Mouse (Mus musculus): ENCODE measurements around the gene Ppp1r16b. TPM values are rescaled to one million over a fixed set of nuclear protein-coding genes. Genes with fewer than 3 reads are reported as not detected.
A peak's percentile ranks its signal among the peaks of the same experiment; 100 is the strongest.

Ppp1r16b gene
- polyA plus RNA-seq, 1 experiment from 2014 or later, result 4.7 TPM

DNA sequence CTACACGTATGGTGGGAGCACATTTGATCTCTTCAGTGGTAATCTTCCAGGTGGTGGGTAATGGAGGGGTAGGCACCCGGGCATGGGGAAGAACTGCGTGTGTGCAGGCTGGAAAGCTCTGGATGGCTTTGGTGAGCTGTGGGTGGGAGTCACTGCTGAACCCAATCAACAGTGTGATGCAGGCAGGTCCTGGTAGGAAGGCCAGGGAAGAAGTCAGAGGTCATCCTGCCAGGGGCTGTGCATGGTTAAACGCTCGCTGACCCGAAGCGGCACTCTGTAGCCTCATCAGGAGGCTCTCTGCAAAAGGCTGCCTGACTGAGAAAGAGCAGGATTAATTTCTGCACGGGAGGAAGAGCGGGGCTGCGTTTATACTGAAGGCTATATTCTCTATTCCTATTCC is 5.4 kb downstream of the Ppp1r16b start:
- Histone ChIP-seq H3K36me3 (no peaks in the 10 kb centered on the region), H3K27me3 (ENCODE audit: insufficient read depth, poor library complexity, severe bottlenecking) (peaks cover 57% of the 10 kb centered on the region), H3K4me1 (peaks cover 63% of the 10 kb centered on the region), H3K4me3 (no peak overlapping the region), H3K9me3 (no peaks in the 10 kb centered on the region), H3K27ac (no peak overlapping the region)
- WGBS, result 66% methylated on average over 10 of the region's 10 CpGs
- DNase-seq (ENCODE audit: low spot score), result no peak

- Histone ChIP-seq H3K27ac (0 out of 2 replicates have a peak overlapping the region, but pooled peaks have one; percentile 25), H3K4me1 (peaks cover 49% of the 10 kb centered on the region), H3K4me3 (no peak overlapping the region), H3K36me3 (no peaks in the 10 kb centered on the region), H3K9me3 (no peaks in the 10 kb centered on the region), H3K27me3 (ENCODE audit: insufficient read depth, poor library complexity, severe bottlenecking) (peaks cover 34% of the 10 kb centered on the region)
- 38% methylated on average over 6 of the region's 6 CpGs for WGBS
- no peak for DNase-seq (ENCODE audit: low spot score)
Observed at GRCm38 (mm10) chr2:158672829-158673228, 7.6 kb downstream of the Ppp1r16b start.

DNA sequence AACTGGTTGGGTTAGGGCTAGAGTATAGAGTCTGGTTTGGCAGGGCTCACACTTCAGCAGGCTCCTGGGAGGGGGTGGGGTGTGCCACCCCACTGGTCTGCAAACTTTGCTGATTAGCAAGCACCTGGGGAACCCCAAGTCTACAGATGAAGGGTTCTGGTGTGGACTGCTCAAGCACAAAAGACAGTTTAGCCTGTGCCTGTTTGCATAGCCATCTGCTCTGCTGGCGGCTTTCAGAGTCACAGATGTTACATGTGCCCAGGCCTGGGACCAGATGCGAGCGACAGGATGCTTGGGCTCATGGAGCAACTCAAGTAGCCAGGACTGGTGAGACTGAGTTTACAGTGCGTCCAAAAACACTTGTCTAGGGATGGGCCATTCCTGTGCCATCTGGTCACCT is 8.3 kb downstream of the Ppp1r16b start:
- DNase-seq (ENCODE audit: low spot score), result no peak

DNA sequence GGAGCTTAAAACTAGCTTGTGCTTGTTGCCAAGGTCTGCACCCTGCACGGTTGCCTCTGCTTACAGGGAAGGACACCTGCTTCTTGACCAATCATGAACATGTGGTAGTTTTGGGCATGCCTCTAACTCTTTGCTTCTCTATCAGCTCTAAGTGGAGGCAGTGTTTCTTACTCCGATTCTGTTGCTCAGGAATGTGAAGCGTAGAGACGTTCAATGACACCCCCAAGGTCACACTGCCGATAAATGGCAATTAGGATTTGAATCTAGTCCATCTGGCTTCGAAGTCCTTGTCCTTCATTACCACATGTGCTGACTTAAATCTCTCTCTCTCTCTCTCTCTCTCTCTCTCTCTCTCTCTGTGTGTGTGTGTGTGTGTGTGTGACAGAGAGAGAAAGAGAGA is 8.9 kb downstream of the Ppp1r16b start:
- Histone ChIP-seq H3K27me3 (ENCODE audit: insufficient read depth, poor library complexity, severe bottlenecking) (peaks cover 21% of the 10 kb centered on the region), H3K4me3 (no peak overlapping the region)
- WGBS, result 49% methylated on average over 6 of the region's 6 CpGs

More for the DNA sequence above, 8.3 kb downstream of the Ppp1r16b start:
- peaks cover 42% of the 10 kb centered on the region for H3K4me1 ChIP-seq
- 0 out of 2 replicates have a peak overlapping the region, but pooled peaks have one; percentile 25 for H3K27ac ChIP-seq
- no peaks in the 10 kb centered on the region for H3K9me3 ChIP-seq
- WGBS, result 60% methylated on average over 4 of the region's 4 CpGs
- H3K4me3 ChIP-seq, result no peak overlapping the region
- H3K27me3 ChIP-seq (ENCODE audit: insufficient read depth, poor library complexity, severe bottlenecking), result peaks cover 28% of the 10 kb centered on the region
- H3K36me3 ChIP-seq, result no peaks in the 10 kb centered on the region

DNA sequence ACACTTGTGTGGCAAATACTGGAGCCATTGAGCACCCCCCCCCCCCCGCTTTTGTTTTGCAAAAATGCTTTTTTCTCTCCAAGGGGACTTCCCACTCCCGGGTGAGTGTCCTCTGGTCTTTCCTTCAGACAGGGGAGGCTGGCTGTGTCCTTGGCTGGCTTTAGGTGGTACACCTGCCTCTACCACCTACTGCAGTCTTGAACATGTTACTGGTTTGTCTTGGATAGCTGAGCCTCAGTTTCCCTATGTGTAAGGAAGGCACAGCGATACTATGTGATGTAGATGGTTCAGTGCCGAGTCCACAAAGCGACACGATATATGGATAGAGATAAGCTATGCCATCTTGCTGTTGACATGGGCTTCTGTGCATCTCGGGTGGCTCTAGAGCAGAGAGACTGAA is 9.6 kb downstream of the Ppp1r16b start:
- no peak for DNase-seq (ENCODE audit: low spot score)
- no peak overlapping the region for H3K4me3 ChIP-seq
- H3K9me3 ChIP-seq, result no peaks in the 10 kb centered on the region
- H3K27ac ChIP-seq, result no peak overlapping the region
- H3K4me1 ChIP-seq, result peaks cover 31% of the 10 kb centered on the region
- H3K36me3 ChIP-seq, result no peaks in the 10 kb centered on the region
- 75% methylated on average over 7 of the region's 7 CpGs for WGBS
- H3K27me3 ChIP-seq (ENCODE audit: insufficient read depth, poor library complexity, severe bottlenecking), result peaks cover 15% of the 10 kb centered on the region

More for the DNA sequence above, 8.9 kb downstream of the Ppp1r16b start:
- DNase-seq (ENCODE audit: low spot score), result no peak
- H3K4me1 ChIP-seq, result peaks cover 36% of the 10 kb centered on the region
- no peaks in the 10 kb centered on the region for H3K36me3 ChIP-seq
- H3K9me3 ChIP-seq, result no peaks in the 10 kb centered on the region
- 0 out of 2 replicates have a peak overlapping the region, but pooled peaks have one; percentile 7 for H3K27ac ChIP-seq

- Histone ChIP-seq H3K4me1 (peaks cover 30% of the 10 kb centered on the region), H3K4me3 (no peak overlapping the region), H3K27me3 (ENCODE audit: insufficient read depth, poor library complexity, severe bottlenecking) (peaks cover 11% of the 10 kb centered on the region), H3K36me3 (no peaks in the 10 kb centered on the region), H3K27ac (no peak overlapping the region), H3K9me3 (no peaks in the 10 kb centered on the region)
- 48% methylated on average over 6 of the region's 6 CpGs for WGBS
- no peak for DNase-seq (ENCODE audit: low spot score)
Observed at GRCm38 (mm10) chr2:158675161-158675560, 10.0 kb downstream of the Ppp1r16b start.

GRCm38 (mm10) chr2:158675907-158676533 is 10.8 kb downstream of the Ppp1r16b start:
- H3K27ac ChIP-seq, result no peak overlapping the region
- no peak for DNase-seq (ENCODE audit: low spot score)

GRCm38 (mm10) chr2:158677946-158678345 is 12.7 kb downstream of the Ppp1r16b start:
- no peaks in the 10 kb centered on the region for H3K9me3 ChIP-seq
- H3K27me3 ChIP-seq (ENCODE audit: insufficient read depth, poor library complexity, severe bottlenecking), result no peaks in the 10 kb centered on the region
- no peaks in the 10 kb centered on the region for H3K36me3 ChIP-seq
- H3K4me1 ChIP-seq, result peaks cover 40% of the 10 kb centered on the region
- 75% methylated on average over 8 of the region's 8 CpGs for WGBS
- no peak overlapping the region for H3K27ac ChIP-seq
- no peak overlapping the region for H3K4me3 ChIP-seq
- no peak for DNase-seq (ENCODE audit: low spot score)

More at GRCm38 (mm10) chr2:158675907-158676533, 10.8 kb downstream of the Ppp1r16b start:
- H3K27me3 ChIP-seq (ENCODE audit: insufficient read depth, poor library complexity, severe bottlenecking), result peaks cover 2% of the 10 kb centered on the region
- H3K4me3 ChIP-seq, result no peak overlapping the region
- H3K36me3 ChIP-seq, result no peaks in the 10 kb centered on the region
- WGBS, result 78% methylated on average over 12 of the region's 12 CpGs
- H3K9me3 ChIP-seq, result no peaks in the 10 kb centered on the region
- peaks cover 32% of the 10 kb centered on the region for H3K4me1 ChIP-seq

- DNase-seq (ENCODE audit: low spot score), result no peak
- H3K9me3 ChIP-seq, result no peaks in the 10 kb centered on the region
- peaks cover 33% of the 10 kb centered on the region for H3K4me1 ChIP-seq
- no peak overlapping the region for H3K4me3 ChIP-seq
- H3K36me3 ChIP-seq, result no peaks in the 10 kb centered on the region
- no peak overlapping the region for H3K27ac ChIP-seq
- WGBS, result 93% methylated on average over 7 of the region's 7 CpGs
- H3K27me3 ChIP-seq (ENCODE audit: insufficient read depth, poor library complexity, severe bottlenecking), result no peaks in the 10 kb centered on the region
Observed at GRCm38 (mm10) chr2:158679091-158679490, 13.9 kb downstream of the Ppp1r16b start.

GRCm38 (mm10) chr2:158680357-158680889 is 15.2 kb downstream of the Ppp1r16b start:
- H3K27me3 ChIP-seq (ENCODE audit: insufficient read depth, poor library complexity, severe bottlenecking), result no peaks in the 10 kb centered on the region
- no peak overlapping the region for H3K4me3 ChIP-seq
- 64% methylated on average over 10 of the region's 10 CpGs for whole genome bisulfite sequencing
- DNase-seq (ENCODE audit: low spot score), result no peak
- H3K36me3 ChIP-seq, result no peaks in the 10 kb centered on the region
- H3K9me3 ChIP-seq, result no peaks in the 10 kb centered on the region
- H3K27ac ChIP-seq, result no peak overlapping the region
- H3K4me1 ChIP-seq, result peaks cover 27% of the 10 kb centered on the region

GRCm38 (mm10) chr2:158681714-158682113 is 16.5 kb downstream of the Ppp1r16b start:
- H3K4me3 ChIP-seq, result no peak overlapping the region
- H3K9me3 ChIP-seq, result no peaks in the 10 kb centered on the region
- H3K36me3 ChIP-seq, result no peaks in the 10 kb centered on the region
- H3K27ac ChIP-seq, result no peak overlapping the region
- peaks cover 27% of the 10 kb centered on the region for H3K4me1 ChIP-seq
- WGBS, result 80% methylated on average over 6 of the region's 6 CpGs
- H3K27me3 ChIP-seq (ENCODE audit: insufficient read depth, poor library complexity, severe bottlenecking), result no peaks in the 10 kb centered on the region
- no peak for DNase-seq (ENCODE audit: low spot score)

- Histone ChIP-seq H3K36me3 (no peaks in the 10 kb centered on the region), H3K27ac (no peak overlapping the region), H3K9me3 (no peaks in the 10 kb centered on the region), H3K4me3 (no peak overlapping the region), H3K4me1 (peaks cover 27% of the 10 kb centered on the region), H3K27me3 (ENCODE audit: insufficient read depth, poor library complexity, severe bottlenecking) (no peaks in the 10 kb centered on the region)
- 62% methylated on average over 11 of the region's 11 CpGs for WGBS
- DNase-seq (ENCODE audit: low spot score), result no peak
Observed at GRCm38 (mm10) chr2:158682344-158683037, 17.3 kb downstream of the Ppp1r16b start.

DNA sequence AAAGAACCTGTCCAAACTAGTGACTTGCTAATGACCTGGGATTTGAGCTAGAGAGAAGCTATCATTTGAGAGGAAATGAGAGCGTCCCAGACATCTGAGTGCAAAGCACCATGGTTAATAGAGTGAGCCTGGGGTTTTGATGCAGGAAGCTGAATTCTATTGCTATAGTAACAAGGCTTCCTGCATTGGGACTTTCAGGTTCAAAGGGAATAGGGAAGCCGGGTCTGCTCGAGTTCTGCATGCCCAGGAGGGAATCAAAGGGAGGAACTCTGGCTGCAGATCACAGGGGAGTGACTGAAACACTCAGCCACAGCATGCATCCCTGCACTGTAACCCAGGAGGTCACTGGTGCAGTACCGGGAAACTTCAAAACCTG is 17.8 kb downstream of the Ppp1r16b start:
- no peak overlapping the region for H3K4me3 ChIP-seq
- WGBS, result 26% methylated on average over 4 of the region's 4 CpGs
- peaks cover 27% of the 10 kb centered on the region for H3K4me1 ChIP-seq
- no peak for DNase-seq (ENCODE audit: low spot score)
- H3K27me3 ChIP-seq (ENCODE audit: insufficient read depth, poor library complexity, severe bottlenecking), result no peaks in the 10 kb centered on the region
- H3K27ac ChIP-seq, result no peak overlapping the region
- no peaks in the 10 kb centered on the region for H3K36me3 ChIP-seq
- no peaks in the 10 kb centered on the region for H3K9me3 ChIP-seq

All from heart, embryonic 10.5 days (tissue).